Mouse (Mus musculus): Measurements from ENCODE around the gene Jph2.

DNA sequence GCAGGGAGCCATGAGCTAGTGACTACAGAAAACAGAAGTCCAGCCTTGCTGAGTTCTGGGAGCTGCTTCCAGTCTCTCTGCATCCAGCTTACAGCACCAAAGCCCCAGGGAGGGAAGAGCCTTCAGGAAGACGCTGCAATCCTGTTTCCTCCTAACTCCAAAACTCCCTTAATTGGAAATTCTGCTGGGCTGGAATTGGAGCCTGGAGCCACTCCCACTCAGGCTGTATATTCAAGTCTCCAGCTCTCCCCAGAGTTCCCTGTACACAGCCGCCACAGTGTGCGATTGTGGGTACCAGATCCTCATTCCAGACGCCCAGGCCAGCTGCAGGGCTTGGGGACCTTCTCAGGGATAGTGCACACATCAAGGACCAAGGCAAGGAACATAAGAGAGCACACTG, 27.6 kb downstream of the Jph2 start:
- no peak for TF ChIP-seq POLR2A (IDR thresholded peaks at IDR 0.05; ENCODE audit: borderline replicate concordance, low read depth, low read length)
- TF ChIP-seq CTCF (IDR thresholded peaks at IDR 0.05; ENCODE audit: low read depth, low read length): no peak
